21 mouse cellular contexts compared by ENCODE assay signal in genomic region chr2:33868322-33868721, GRCm38 (mm10). TPM values are rescaled to one million over a fixed set of nuclear protein-coding genes. Genes with fewer than 3 reads are reported as not detected.
DNase-seq lines count a peak whose midpoint lies in the region; ATAC-seq and TF ChIP-seq lines count a peak whose summit lies in the region.
"Had no signal": no experiment of that assay in that cellular context is flagged by ENCODE, and none has a peak within 500 bp of the region (broad histone marks: within the 10 kb centered on the region; RNA-seq: fewer than 3 reads in every experiment).

No protein-coding gene starts in this region.

- no peak for DNase-seq in heart, postnatal 25 days (ENCODE audit: low spot score)
- DNase-seq in lung, postnatal 0 days (ENCODE audit: low spot score), result no peak
- DNase-seq in lung, postnatal 14 days, result no peak
- peak; percentile 60 for DNase-seq in embryonic facial prominence, embryonic 14.5 days (ENCODE audit: low spot score)
- DNase-seq in frontal cortex, postnatal 10 days (ENCODE audit: low spot score in 2 of 2), result no peak
- DNase-seq in midbrain, embryonic 14.5 days, result no peak
- DNase-seq: adrenal gland, adult 8-10 months; cerebellum, adult 11-12 months; gastrocnemius, postnatal 14 days; heart, postnatal 10 days; kidney, postnatal 4 days; lung, postnatal 4 days; right cerebral cortex, postnatal 25 days had no signal

- no peak for TF ChIP-seq CTCF in lung, postnatal 0 days (IDR thresholded peaks at IDR 0.05)

- peak overlapping the region; percentile 9; the same call in 1 of the 2 replicates for H3K27ac ChIP-seq in heart, embryonic 15.5 days
- peak overlapping the region; percentile 3; the same call in 1 of the 2 replicates for H3K27ac ChIP-seq in lung, postnatal 0 days (ENCODE audit: low read length)
- no peak overlapping the region; the same call in 1 of the 2 replicates for H3K27ac ChIP-seq in embryonic facial prominence, embryonic 14.5 days (replicated peaks; ENCODE audit: low read depth, low read length)
- peak overlapping the region; percentile 10; the same call in 1 of the 2 replicates for H3K27ac ChIP-seq in macrophage
- no peak overlapping the region for H3K27ac ChIP-seq in midbrain, embryonic 14.5 days (replicated peaks; ENCODE audit: low read depth, low read length)
- H3K27ac ChIP-seq: forebrain, embryonic 10.5 days; midbrain, embryonic 15.5 days; stomach, postnatal 0 days had no signal

- peaks cover 47% of the 10 kb centered on the region for H3K79me2 ChIP-seq in macrophage (ENCODE audit: inconsistent target)

- H3K9me3 ChIP-seq in heart, embryonic 15.5 days (replicated peaks), result no peaks in the 10 kb centered on the region
- no peaks in the 10 kb centered on the region for H3K9me3 ChIP-seq in lung, postnatal 0 days (ENCODE audit: low read length)
- H3K9me3 ChIP-seq in embryonic facial prominence, embryonic 14.5 days (ENCODE audit: control insufficient read depth, low read length), result no peaks in the 10 kb centered on the region
- no peaks in the 10 kb centered on the region for H3K9me3 ChIP-seq in midbrain, embryonic 14.5 days (ENCODE audit: control insufficient read depth, low read length)
- H3K9me3 ChIP-seq: embryonic facial prominence, embryonic 15.5 days; midbrain, embryonic 15.5 days had no signal

- no peak overlapping the region for H3K9ac ChIP-seq in heart, embryonic 15.5 days
- H3K9ac ChIP-seq in lung, postnatal 0 days (replicated peaks; ENCODE audit: low read depth), result no peak overlapping the region
- no peak overlapping the region for H3K9ac ChIP-seq in embryonic facial prominence, embryonic 14.5 days (ENCODE audit: low read depth, low read length)
- H3K9ac ChIP-seq in midbrain, embryonic 14.5 days (replicated peaks; ENCODE audit: low read length), result no peak overlapping the region
- H3K9ac ChIP-seq: embryonic facial prominence, embryonic 15.5 days; midbrain, embryonic 15.5 days had no signal

- H3K4me1 ChIP-seq in heart, embryonic 15.5 days (replicated peaks), result peaks cover 25% of the 10 kb centered on the region
- H3K4me1 ChIP-seq in lung, postnatal 0 days (ENCODE audit: insufficient read depth, low read depth, low read length), result peaks cover 40% of the 10 kb centered on the region
- peaks cover 9% of the 10 kb centered on the region; the same call in 1 of the 2 replicates for H3K4me1 ChIP-seq in embryonic facial prominence, embryonic 14.5 days (ENCODE audit: control insufficient read depth, insufficient read depth, low read length)
- H3K4me1 ChIP-seq in midbrain, embryonic 14.5 days (ENCODE audit: control insufficient read depth, insufficient read depth, low read length), result 0 out of 2 replicates have a peak, but pooled peaks cover 2% of the 10 kb centered on the region

- 73% methylated on average over 4 of the region's 4 CpGs for WGBS in heart, embryonic 15.5 days
- 84% methylated on average over 4 of the region's 4 CpGs for WGBS in lung, postnatal 0 days
- 82% methylated on average over 4 of the region's 4 CpGs for WGBS in embryonic facial prominence, embryonic 14.5 days
- 48% methylated on average over 4 of the region's 4 CpGs for WGBS in macrophage (ENCODE audit: missing documents)
- WGBS in midbrain, embryonic 14.5 days, result 68% methylated on average over 4 of the region's 4 CpGs

- TF ChIP-seq EP300 in lung, postnatal 0 days (IDR thresholded peaks at IDR 0.05), result no peak

- peaks cover 11% of the 10 kb centered on the region for H3K36me3 ChIP-seq in heart, embryonic 15.5 days
- H3K36me3 ChIP-seq in lung, postnatal 0 days (ENCODE audit: insufficient read depth, low read length), result no peaks in the 10 kb centered on the region
- H3K36me3 ChIP-seq in embryonic facial prominence, embryonic 14.5 days (ENCODE audit: control insufficient read depth, insufficient read depth, low read length), result peaks cover 20% of the 10 kb centered on the region
- H3K36me3 ChIP-seq in macrophage (ENCODE audit: inconsistent target), result no peaks in the 10 kb centered on the region
- H3K36me3 ChIP-seq in midbrain, embryonic 14.5 days (ENCODE audit: control insufficient read depth, insufficient read depth, low read length), result peaks cover 26% of the 10 kb centered on the region

- ATAC-seq in heart, embryonic 15.5 days (replicated peaks; ENCODE audit: insufficient number of reproducible peaks, insufficient read depth, low FRiP score, low read depth), result no peak
- no peak for ATAC-seq in lung, postnatal 0 days
- 0 out of 2 replicates have a peak, but pooled peaks have one; percentile 23 for ATAC-seq in embryonic facial prominence, embryonic 14.5 days (ENCODE audit: low read depth)
- ATAC-seq in midbrain, embryonic 14.5 days (ENCODE audit: low FRiP score, low TSS enrichment), result no peak
- ATAC-seq: inflammation-experienced regulatory T-cells, adult 6 months; midbrain, embryonic 15.5 days had no signal

- no peak overlapping the region for H3K4me3 ChIP-seq in heart, embryonic 15.5 days
- no peak overlapping the region for H3K4me3 ChIP-seq in lung, postnatal 0 days (ENCODE audit: low read depth, low read length)
- no peak overlapping the region for H3K4me3 ChIP-seq in embryonic facial prominence, embryonic 14.5 days (ENCODE audit: low read depth, low read length)
- no peak overlapping the region for H3K4me3 ChIP-seq in macrophage (ENCODE audit: inconsistent target)
- H3K4me3 ChIP-seq in midbrain, embryonic 14.5 days (replicated peaks; ENCODE audit: low read depth, low read length), result no peak overlapping the region
- H3K4me3 ChIP-seq: embryonic facial prominence, embryonic 15.5 days; forebrain, embryonic 10.5 days; midbrain, embryonic 15.5 days had no signal

- intact Hi-C loops in heart, postnatal 25 days (cut with DNase I), result no loop called here

- H3K4me2 ChIP-seq in heart, embryonic 15.5 days, result no peak overlapping the region
- no peak overlapping the region for H3K4me2 ChIP-seq in lung, postnatal 0 days (replicated peaks; ENCODE audit: low read depth, low read length)
- H3K4me2 ChIP-seq in embryonic facial prominence, embryonic 14.5 days (ENCODE audit: low read depth, low read length), result no peak overlapping the region
- H3K4me2 ChIP-seq in midbrain, embryonic 14.5 days (ENCODE audit: low read length), result no peak overlapping the region
- H3K4me2 ChIP-seq: embryonic facial prominence, embryonic 15.5 days; midbrain, embryonic 15.5 days had no signal

- no peaks in the 10 kb centered on the region for H3K27me3 ChIP-seq in heart, embryonic 15.5 days
- no peaks in the 10 kb centered on the region for H3K27me3 ChIP-seq in lung, postnatal 0 days (replicated peaks; ENCODE audit: insufficient read depth, low read length)
- H3K27me3 ChIP-seq in embryonic facial prominence, embryonic 14.5 days (replicated peaks; ENCODE audit: control insufficient read depth, insufficient read depth, low read length), result no peaks in the 10 kb centered on the region
- no peaks in the 10 kb centered on the region for H3K27me3 ChIP-seq in midbrain, embryonic 14.5 days (ENCODE audit: control insufficient read depth, insufficient read depth, low read length)
- H3K27me3 ChIP-seq: CH12.LX; embryonic facial prominence, embryonic 15.5 days; midbrain, embryonic 15.5 days had no signal

RNA-seq across cellular contexts. Expression of gene Mvb12b, which starts 19.4 kb away (rescaled TPM):
- polyA plus RNA-seq in heart, embryonic 15.5 days (2015; fragmentation: Nextera tagmentation; extraction: Ambion mirVana), result 12.7 and 15.7 TPM in 2 replicates
- 10 to 100 TPM; 17.8 to 18.9 TPM for total RNA-seq in heart, postnatal 25 days (2021)
- polyA plus RNA-seq in lung, postnatal 0 days (2015; fragmentation: Nextera tagmentation; extraction: Ambion mirVana), result 21.3 and 24.5 TPM in 2 replicates
- 14.1 and 16.3 TPM in 2 replicates for polyA plus RNA-seq in embryonic facial prominence, embryonic 14.5 days (2014; fragmentation: Nextera tagmentation; extraction: Ambion mirVana)
- 10 to 100 TPM; 11.2 to 70.8 (median 52.8) TPM for total RNA-seq in macrophage (2018; cell fraction: chromatin; rRNA removed)
- 10 to 100 TPM; 11.2 to 24.0 (median 18.6) TPM for total RNA-seq in macrophage (2018; cell fraction: cytosol; rRNA removed)
- total RNA-seq in macrophage (2018; cell fraction: nucleus; rRNA removed), result 100 to 1,000 TPM in 1 of 26 experiments, 10 to 100 TPM in 24, 1 to 10 TPM in 1; 9.8 to 112 (median 34.5) TPM
- polyA plus RNA-seq in macrophage (2018), result 14.6 to 32.7 TPM (median 19.5 TPM) in 3 replicates
- 47.9 and 60.2 TPM in 2 replicates for polyA plus RNA-seq in midbrain, embryonic 14.5 days (2014; fragmentation: Nextera tagmentation; extraction: Ambion mirVana)

Comparison
In these comparisons a context has a peak if more than half of its experiments do, and no peak if none do; other contexts are left out.
1. H3K27ac ChIP-seq: peak in heart, embryonic 15.5 days (single experiment), lung, postnatal 0 days (single experiment) and macrophage (single experiment); none in embryonic facial prominence, embryonic 14.5 days (single experiment) and midbrain, embryonic 14.5 days (single experiment).